Mouse (Mus musculus) spleen, postnatal 10 days (tissue): ENCODE results near the gene Gm49322.
A peak's percentile ranks its signal among the peaks of the same experiment; 100 is the strongest.
"Not testable (repeated sequence)": the region's sequence is repeated elsewhere in the genome, so short reads cannot be mapped to it uniquely, and the experiment has no call there.

Experiments
- DNase-seq, 2 experiments: peaks; one replicate each; pipeline ENCODE4 v3.0.0; 2021 to 2022; ENCODE audit warnings: low spot score in 2 of 2

Gm49322 gene

DNA sequence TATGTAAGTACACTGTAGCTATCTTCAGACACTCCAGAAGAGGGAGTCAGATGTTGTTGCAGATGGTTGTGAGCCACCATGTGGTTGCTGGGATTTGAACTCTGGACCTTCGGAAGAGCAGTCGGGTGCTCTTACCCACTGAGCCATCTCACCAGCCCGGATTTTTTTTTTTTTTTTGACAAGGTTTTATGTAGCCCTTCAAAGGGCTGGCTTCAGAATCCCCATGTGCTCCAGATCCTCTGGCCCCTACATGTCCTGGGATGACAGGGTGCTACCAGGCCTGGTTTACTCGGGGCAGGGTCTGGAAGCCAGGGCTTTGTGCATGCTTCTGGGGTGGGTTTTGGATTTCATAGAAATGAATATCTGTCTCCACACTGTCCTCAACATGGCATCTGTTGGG, at the start of gene Gm49322:
Gene Gm49322 (plus strand): TSS at position 301 of the 400 bp plus-strand sequence.
- not testable (repeated sequence) for DNase-seq

DNA sequence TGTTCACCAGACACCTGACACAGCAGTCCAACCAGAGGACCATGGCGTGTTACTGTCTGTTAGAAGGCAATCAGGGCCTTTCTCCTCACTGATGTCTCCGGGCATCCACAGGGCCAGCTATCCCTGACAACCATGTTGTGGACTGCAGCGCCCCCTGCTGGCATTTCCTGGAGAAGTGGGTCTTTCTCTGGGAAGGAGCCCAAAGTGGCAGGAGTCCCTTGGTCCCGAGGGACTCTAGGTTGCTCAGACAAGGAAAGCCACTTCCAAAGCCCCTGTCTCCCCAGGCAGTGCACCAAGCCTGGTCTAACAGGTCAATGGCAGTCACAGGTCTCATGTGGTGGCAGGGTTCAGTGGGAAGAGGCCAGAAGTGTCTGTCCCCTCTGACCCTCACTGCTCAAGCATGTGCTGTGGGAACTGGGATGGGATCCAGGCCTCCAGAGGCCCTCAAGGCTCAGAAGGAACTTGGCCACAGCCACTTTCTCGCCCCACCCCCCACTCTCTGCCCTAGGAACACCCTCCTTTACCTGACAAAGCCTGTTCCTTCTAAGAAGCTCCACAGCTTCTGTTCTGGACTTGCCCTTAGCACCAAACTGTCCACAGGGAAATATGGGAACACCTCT, 48.4 kb upstream of the Gm49322 start:
- peak; percentile 89 to 92 for DNase-seq

- no peak for DNase-seq
These were observed 46.4 kb upstream of the Gm49322 start for GRCm38 (mm10) chr10:80559431-80559830.

DNA sequence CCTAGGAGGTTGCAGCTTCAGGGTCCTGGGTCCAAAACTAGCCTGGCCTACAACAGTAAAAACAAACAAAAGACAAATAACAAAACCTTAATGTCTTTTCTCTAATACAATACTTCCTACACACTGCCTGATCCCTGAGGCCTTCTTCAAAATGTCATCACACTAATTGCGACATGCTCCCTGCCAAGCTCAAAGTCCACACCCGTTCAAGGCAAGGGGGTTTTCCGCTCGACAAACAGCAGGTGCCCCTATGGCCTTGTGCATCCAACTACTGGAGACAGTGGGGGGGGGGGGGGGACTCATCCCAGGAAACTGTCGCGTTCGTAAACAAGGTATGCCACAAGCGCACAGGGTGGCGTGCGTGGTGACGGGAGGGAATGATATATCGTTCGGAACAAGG, 45.2 kb upstream of the Gm49322 start:
- DNase-seq: no peak

- peak; percentile 94 to 98 for DNase-seq
These were observed 44.5 kb upstream of the Gm49322 start, which contains the start of gene Rexo1 for GRCm38 (mm10) chr10:80561116-80561944. Rexo1 (minus strand) TSS chr10:80561560.

- DNase-seq: peak; percentile 94
These were observed 39.3 kb upstream of the Gm49322 start for GRCm38 (mm10) chr10:80566375-80567092.

DNA sequence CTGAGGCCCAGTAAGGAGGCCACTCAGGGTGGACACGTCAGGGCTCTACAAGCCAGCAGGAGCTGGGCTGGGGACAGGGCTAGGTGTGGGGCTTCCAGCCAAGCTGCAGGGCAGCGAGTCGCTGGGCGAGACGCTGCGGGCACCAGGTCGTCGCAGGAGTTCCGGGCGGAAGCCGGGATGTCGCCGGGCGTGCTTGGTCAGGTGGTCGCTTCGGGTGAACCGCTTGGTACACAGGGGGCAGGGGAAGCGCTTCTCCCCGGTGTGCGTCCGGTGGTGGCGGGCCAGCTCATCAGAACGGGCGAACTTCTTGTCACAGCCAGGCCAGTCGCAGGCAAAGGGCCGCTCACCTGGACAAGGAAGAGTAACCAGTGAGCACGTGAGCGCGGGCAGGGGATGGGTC, 36.9 kb upstream of the Gm49322 start:
- DNase-seq: no peak

DNA sequence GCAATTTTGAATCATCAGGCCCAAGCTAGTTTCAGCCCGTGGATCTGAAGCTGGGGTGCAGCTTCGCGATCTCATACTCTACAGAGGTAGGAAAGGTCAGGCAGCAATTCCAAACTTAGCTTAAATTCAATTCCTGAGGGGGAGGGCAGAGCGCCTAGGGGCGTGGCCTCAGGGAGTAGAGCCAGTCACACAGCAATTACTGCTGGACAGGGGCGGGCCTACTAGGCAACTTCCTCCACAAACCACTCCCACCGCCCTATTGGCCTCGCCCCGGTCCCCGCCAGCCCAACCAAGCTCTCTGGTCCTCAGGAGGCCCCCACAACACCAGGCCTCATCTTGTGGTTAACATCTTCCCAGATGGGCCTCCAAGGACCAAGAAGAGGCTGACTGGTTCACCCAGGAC, 36.2 kb upstream of the Gm49322 start:
- DNase-seq: peak; percentile 86 to 93

DNA sequence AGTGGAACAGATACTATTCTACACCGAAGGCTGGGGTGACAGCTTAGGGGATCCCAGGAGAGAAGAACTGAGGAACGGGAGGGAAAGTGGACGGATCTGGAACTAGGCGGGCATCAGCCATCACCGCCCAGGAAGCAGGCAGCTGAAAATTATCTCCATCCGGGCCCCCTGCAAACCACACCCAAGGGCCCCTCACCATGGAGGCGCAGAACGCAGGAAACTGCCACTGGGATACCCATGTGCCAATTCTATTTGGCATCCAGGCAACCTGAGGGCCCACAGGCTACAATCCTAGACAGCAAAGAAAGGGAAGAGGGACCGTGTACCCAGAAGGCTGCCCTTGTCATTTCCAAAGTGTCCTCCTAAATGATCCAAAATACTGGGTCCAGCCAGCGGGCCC, 35.4 kb upstream of the Gm49322 start:
- peak; percentile 42 to 54 for DNase-seq

GRCm38 (mm10) chr10:80570871-80571836, 34.7 kb upstream of the Gm49322 start:
- DNase-seq: peak; percentile 59 to 63

- DNase-seq: peak; percentile 68
These were observed 33.3 kb upstream of the Gm49322 start for GRCm38 (mm10) chr10:80572477-80572876.

- DNase-seq: no peak
These were observed 31.9 kb upstream of the Gm49322 start for GRCm38 (mm10) chr10:80573944-80574343.

GRCm38 (mm10) chr10:80574896-80575295, 30.9 kb upstream of the Gm49322 start:
- no peak for DNase-seq

GRCm38 (mm10) chr10:80575925-80576324, 29.9 kb upstream of the Gm49322 start:
- peak; percentile 30 to 39 for DNase-seq

DNA sequence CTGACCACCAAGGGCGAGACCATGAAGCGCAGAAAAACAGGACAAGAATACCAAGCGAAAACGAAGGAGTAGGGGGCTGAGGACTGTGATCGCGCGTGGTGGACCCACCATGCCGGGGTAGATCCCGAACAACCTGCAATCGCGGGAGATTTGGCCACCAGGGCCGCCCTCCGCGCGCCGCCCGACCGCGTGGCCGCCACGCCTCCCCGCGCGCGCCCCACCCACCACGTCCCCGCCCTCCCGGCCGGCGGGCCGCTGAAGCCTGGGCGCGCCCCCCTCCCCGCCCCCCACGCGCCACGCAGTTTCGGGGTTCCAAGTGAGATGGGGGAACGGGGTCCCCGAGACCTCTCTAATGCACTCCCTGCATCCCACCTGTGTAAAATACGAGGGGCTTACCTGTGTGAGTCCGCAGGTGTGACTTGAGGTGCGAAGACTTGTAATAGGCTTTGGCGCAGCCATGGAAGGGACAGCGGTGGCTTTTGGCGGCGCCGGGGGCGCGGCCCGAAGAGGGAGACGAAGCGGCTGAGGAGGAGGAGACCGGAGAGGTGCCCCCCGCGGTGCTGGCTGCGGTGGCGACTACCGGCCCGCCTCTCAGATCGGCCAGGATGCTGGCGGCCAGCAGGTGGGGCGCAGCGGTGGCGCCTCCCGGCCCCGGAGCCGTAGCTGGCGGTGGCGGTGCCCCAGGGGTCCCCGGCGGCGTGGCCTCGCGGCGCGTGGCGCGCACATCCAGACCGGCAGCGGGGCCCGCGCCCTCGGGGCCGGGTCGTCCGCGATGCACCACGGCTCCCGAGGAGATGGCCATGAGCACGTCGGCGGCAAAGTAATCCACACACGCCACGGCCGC, 29.2 kb upstream of the Gm49322 start:
- peak; percentile 71 to 82 for DNase-seq

DNA sequence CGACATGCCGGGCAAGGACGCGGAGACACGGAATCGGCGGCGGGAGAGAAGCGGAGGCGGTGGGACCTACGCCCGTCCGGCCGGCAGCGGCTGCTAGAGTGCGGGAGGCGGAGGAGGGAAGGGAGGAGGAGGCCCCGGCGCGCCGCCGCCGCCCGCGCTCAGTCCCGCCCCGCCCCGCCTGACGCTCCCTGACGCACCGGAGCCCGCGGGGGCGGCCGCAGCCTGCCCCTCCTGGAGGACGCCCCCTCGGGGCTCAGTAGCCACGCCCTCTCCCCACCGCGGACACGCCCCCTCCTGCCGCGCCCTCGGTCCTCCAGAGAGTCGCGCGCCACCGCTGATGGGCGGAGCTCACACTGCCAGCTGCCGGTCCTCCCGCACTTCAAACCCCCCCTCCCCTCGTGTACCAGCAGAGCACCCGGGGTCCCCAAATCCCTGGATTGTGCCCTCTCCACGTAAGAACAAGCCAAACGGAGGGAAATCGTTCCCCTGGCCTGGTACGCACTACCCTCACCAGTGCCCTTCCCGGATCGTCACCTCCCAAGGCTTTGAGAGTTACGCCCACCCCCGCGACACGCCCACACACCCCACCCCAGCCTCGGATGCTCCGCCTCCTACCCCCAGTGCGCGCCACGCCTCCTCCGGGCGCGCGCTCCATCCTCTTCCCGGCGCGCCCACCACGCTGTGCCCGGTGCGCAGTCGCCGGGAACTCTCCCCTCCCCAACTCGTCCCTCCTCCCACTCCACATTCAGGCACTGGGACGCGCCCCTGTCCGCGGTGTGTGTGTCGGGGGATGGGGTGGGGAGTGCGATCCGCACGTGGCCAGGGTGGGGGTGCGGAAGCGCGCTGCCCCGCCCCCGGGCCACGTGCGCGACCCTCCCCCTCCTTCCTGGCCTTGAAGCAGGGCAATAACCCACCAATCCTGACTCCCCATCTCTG, 28.4 kb upstream of the Gm49322 start, which contains the start of gene Klf16:
Gene Klf16 (minus strand): TSS at position 127 of the 936 bp plus-strand sequence.
- peak; percentile 99 for DNase-seq

DNA sequence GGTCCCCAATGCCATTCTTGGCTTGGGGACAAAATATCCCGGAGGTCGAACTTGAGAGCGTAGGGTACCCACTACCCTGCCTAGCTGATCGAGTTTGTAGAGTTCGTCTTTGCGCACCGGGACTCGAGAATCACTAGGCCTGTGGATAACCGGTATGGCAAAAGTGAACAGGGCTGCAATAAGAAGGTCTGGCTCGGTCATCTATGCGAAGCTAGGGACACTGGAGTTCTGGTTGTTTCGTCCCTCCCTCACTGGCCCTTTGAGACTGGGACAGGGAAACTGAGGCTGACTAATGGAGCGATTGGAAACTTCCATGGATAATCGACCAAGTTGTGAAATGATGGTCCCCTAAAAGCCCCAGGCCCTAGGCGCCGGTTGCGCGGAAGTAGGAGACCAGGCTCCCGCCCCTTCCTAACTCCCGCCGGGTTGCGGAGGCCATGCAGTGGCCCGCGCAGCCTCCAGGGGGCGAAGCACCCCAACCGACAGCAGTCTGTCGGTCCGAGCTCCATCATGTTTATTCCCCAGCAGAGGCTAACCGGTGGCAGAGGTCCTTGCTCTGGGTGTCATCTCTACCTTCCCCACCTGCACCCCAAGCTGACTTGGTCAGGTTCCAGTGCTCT, 27.6 kb upstream of the Gm49322 start:
- DNase-seq: peak; percentile 89 to 92

GRCm38 (mm10) chr10:80578911-80579310, 26.9 kb upstream of the Gm49322 start:
- peak; percentile 74 to 88 for DNase-seq

DNA sequence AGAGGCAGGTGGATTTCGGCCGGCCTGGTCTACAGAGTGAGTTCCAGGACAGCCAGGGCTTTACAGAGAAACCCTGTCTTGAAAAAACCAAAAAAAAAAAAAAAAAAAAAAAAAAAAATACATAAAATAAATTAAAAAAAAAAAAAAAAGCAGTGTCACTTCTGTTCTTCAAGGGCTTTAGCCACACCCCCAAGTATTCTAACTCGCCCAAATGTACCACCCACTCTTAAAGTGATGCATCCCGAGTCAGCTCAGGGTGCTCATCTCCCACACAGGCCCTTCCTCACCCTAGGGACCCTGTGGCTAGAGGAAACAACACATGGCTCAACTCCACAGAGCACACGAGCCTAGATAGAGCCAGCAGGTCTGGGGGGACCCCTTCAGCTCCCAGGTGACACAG, 22.8 kb upstream of the Gm49322 start:
- no peak for DNase-seq
